Comparison of ENCODE assay signal across 8 mouse cellular contexts in the genomic region with DNA sequence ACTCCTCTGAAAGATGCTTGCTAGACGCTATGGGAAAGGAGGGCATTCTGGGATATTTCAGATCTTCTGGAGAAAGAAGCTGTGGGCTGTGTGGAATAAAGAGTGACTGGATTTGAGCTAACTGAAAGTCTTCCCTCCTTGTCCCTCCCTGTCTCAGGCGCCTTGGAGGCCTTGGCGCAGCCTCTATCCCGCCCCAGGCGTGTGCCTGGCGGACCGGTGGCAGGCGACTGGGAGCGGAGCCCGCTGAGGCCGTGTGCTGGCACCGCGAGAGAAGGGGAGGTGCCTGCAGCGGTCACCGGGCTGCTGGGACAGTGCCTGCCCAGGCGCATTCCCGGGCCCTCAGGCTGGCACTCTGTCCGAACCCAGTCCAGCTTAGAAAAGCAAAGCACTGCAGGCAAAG. TPM values are rescaled to one million over a fixed set of nuclear protein-coding genes. Genes with fewer than 3 reads are reported as not detected.
DNase-seq lines count a peak whose midpoint lies in the region; ATAC-seq and TF ChIP-seq lines count a peak whose summit lies in the region.

No protein-coding gene starts in this region.

- no peak for TF ChIP-seq POLR2A in thymus, adult 2 months (IDR thresholded peaks at IDR 0.05; ENCODE audit: control insufficient read depth, extremely low read depth, insufficient read depth, low read length, poor library complexity)

- no peak overlapping the region for H3K27ac ChIP-seq in hindbrain, embryonic 14.5 days
- H3K27ac ChIP-seq in limb, embryonic 12.5 days, result no peak overlapping the region
- H3K27ac ChIP-seq in thymus, adult 2 months (ENCODE audit: control insufficient read depth, insufficient read depth, low read length), result no peak overlapping the region

- no peaks in the 10 kb centered on the region for H3K36me3 ChIP-seq in hindbrain, embryonic 14.5 days (replicated peaks; ENCODE audit: control insufficient read depth, insufficient read depth)
- no peaks in the 10 kb centered on the region for H3K36me3 ChIP-seq in limb, embryonic 12.5 days
- H3K36me3 ChIP-seq in thymus, adult 2 months (ENCODE audit: control insufficient read depth, insufficient read depth, low read length), result no peaks in the 10 kb centered on the region

- H3K4me1 ChIP-seq in hindbrain, embryonic 14.5 days (replicated peaks; ENCODE audit: control insufficient read depth, insufficient read depth, low read length), result peaks cover 19% of the 10 kb centered on the region
- peaks cover 23% of the 10 kb centered on the region for H3K4me1 ChIP-seq in limb, embryonic 12.5 days (replicated peaks)
- no peaks in the 10 kb centered on the region for H3K4me1 ChIP-seq in thymus, adult 2 months (replicated peaks; ENCODE audit: control insufficient read depth, insufficient read depth, low read length)

- DNase-seq in gastrocnemius, adult 18-20 months (ENCODE audit: low spot score), result peak; percentile 27
- no peak for DNase-seq in gastrocnemius, postnatal 36 days
- DNase-seq in brain, adult 2 months (ENCODE audit: low read depth, low spot score), result peak; percentile 61
- DNase-seq in frontal cortex, postnatal 36 days (ENCODE audit: low spot score in 2 of 2), result peak; percentile 43 to 46
- DNase-seq in hindbrain, embryonic 14.5 days (ENCODE audit: low spot score), result peak; percentile 70
- DNase-seq in right cerebral cortex, adult 2 months (ENCODE audit: low spot score in 2 of 2), result peak; percentile 29 to 54
- DNase-seq in thymus, adult 2 months, result no peak

- TF ChIP-seq CTCF in thymus, adult 2 months (IDR thresholded peaks at IDR 0.05; ENCODE audit: borderline replicate concordance, control insufficient read depth, extremely low read depth, insufficient read depth, low read length, poor library complexity), result no peak

- H3K4me2 ChIP-seq in hindbrain, embryonic 14.5 days (replicated peaks), result peak overlapping the region; percentile 94
- H3K4me2 ChIP-seq in limb, embryonic 12.5 days, result peak overlapping the region; percentile 97

- peaks cover 13% of the 10 kb centered on the region for H3K27me3 ChIP-seq in hindbrain, embryonic 14.5 days (ENCODE audit: control insufficient read depth, insufficient read depth, low read length)
- H3K27me3 ChIP-seq in limb, embryonic 12.5 days, result peaks cover 88% of the 10 kb centered on the region
- no peaks in the 10 kb centered on the region; the same call in 1 of the 2 replicates for H3K27me3 ChIP-seq in thymus, adult 2 months (ENCODE audit: control insufficient read depth, insufficient read depth, low read length)

- peak overlapping the region; percentile 68 for H3K4me3 ChIP-seq in hindbrain, embryonic 14.5 days (replicated peaks; ENCODE audit: low read length)
- H3K4me3 ChIP-seq in limb, embryonic 12.5 days (replicated peaks), result peak overlapping the region; percentile 61
- H3K4me3 ChIP-seq in thymus, adult 2 months (ENCODE audit: control insufficient read depth, insufficient read depth, low read length), result no peak overlapping the region

- WGBS in hindbrain, embryonic 14.5 days, result under 1% methylated on average over 18 of the region's 18 CpGs
- WGBS in limb, embryonic 12.5 days, result under 1% methylated on average over 18 of the region's 18 CpGs
- WGBS in thymus, adult 2 months, result 9% methylated on average over 18 of the region's 18 CpGs

- H3K9ac ChIP-seq in hindbrain, embryonic 14.5 days, result peak overlapping the region; percentile 32; the same call in 1 of the 2 replicates
- H3K9ac ChIP-seq in limb, embryonic 12.5 days (replicated peaks), result no peak overlapping the region

- peaks cover 5% of the 10 kb centered on the region; the same call in 1 of the 2 replicates for H3K9me3 ChIP-seq in hindbrain, embryonic 14.5 days (ENCODE audit: control insufficient read depth, low read length)
- peaks cover 4% of the 10 kb centered on the region; the same call in 1 of the 2 replicates for H3K9me3 ChIP-seq in limb, embryonic 12.5 days

- peak; percentile 54 for ATAC-seq in hindbrain, embryonic 14.5 days (ENCODE audit: low FRiP score)
- ATAC-seq in limb, embryonic 12.5 days (ENCODE audit: insufficient number of reproducible peaks, insufficient read depth, low FRiP score, low TSS enrichment, low read depth), result no peak

- intact Hi-C loops in gastrocnemius, postnatal 36 days (cut with DNase I), result no loop called here

RNA-seq across cellular contexts. Expression of a gene that starts 1.1 kb away (rescaled TPM):
- total RNA-seq in gastrocnemius, adult 18-20 months (2021), result not detected
- total RNA-seq in gastrocnemius, postnatal 36 days (2021), result not detected
- polyA plus RNA-seq in hindbrain, embryonic 14.5 days (2014; fragmentation: Nextera tagmentation; extraction: Ambion mirVana), result 9.3 and 13.5 TPM in 2 replicates
- 0.10 and 0.36 TPM in 2 replicates for polyA plus RNA-seq in limb, embryonic 12.5 days (2016; fragmentation: Nextera tagmentation; extraction: Ambion mirVana)
- 25.9 and 26.4 TPM in 2 replicates for polyA plus RNA-seq in thymus, adult 2 months (2012; rRNA removed)

RNA-seq across cellular contexts. Expression of a gene that starts 27.0 kb away (rescaled TPM):
- under 1 TPM; 0.12 to 0.14 TPM for total RNA-seq in gastrocnemius, adult 18-20 months (2021)
- total RNA-seq in gastrocnemius, postnatal 36 days (2021), result not detected
- 0.12 and 0.29 TPM in 2 replicates for polyA plus RNA-seq in hindbrain, embryonic 14.5 days (2014; fragmentation: Nextera tagmentation; extraction: Ambion mirVana)
- 0.33 TPM in 1 of 2 replicates, not detected in the other for polyA plus RNA-seq in limb, embryonic 12.5 days (2016; fragmentation: Nextera tagmentation; extraction: Ambion mirVana)
- 0.36 and 0.87 TPM in 2 replicates for polyA plus RNA-seq in thymus, adult 2 months (2012; rRNA removed)

Comparison
In these comparisons a context has a peak if more than half of its experiments do, and no peak if none do; other contexts are left out.
1. DNase-seq: peak in gastrocnemius, adult 18-20 months (single experiment), brain, adult 2 months (single experiment), frontal cortex, postnatal 36 days (2 of 2), hindbrain, embryonic 14.5 days (single experiment) and right cerebral cortex, adult 2 months (2 of 2); none in gastrocnemius, postnatal 36 days (0 of 2) and thymus, adult 2 months (single experiment).